Mouse (Mus musculus) E14TG2a.4 (cell line): ENCODE measurements around the gene Gsdma.

ENCODE experiments used
- CTCF ChIP-seq: conservative IDR thresholded peaks from 2 replicates; pipeline ENCODE4 v1.5.1; 2014; ENCODE audit warnings: low read length
- POU5F1 ChIP-seq: IDR thresholded peaks from 2 replicates; pipeline ENCODE4 v1.6.1; 2014; ENCODE audit warnings: low read length, borderline replicate concordance

- TF ChIP-seq CTCF (no peak), POU5F1 (no peak)
Measured at GRCm38 (mm10) chr11:98723098-98723497, 58.9 kb downstream of the Gsdma start.
